Mouse (Mus musculus): Measurements from ENCODE around the gene Thoc2. TPM values are rescaled to one million over a fixed set of nuclear protein-coding genes. Genes with fewer than 3 reads are reported as not detected.

Gene Thoc2
- total RNA-seq, 2 experiments from 2014 or later, result 59.4 to 62.9 TPM

GRCm38 (mm10) chrX:41837823-41838222 is 82.7 kb downstream of the Thoc2 start:
- DNase-seq (ENCODE audit: low spot score in 2 of 2), result no peak
- TF ChIP-seq CTCF (conservative IDR thresholded peaks at IDR 0.05), result no peak
- H3K27ac ChIP-seq, result no peak overlapping the region
- H3K4me3 ChIP-seq, result no peak overlapping the region

- TF ChIP-seq CTCF (conservative IDR thresholded peaks at IDR 0.05), result no peak
- no peak overlapping the region for H3K4me3 ChIP-seq
- no peak for DNase-seq (ENCODE audit: low spot score in 2 of 2)
- no peak overlapping the region for H3K27ac ChIP-seq
Observed at GRCm38 (mm10) chrX:41805592-41805991, 114.9 kb downstream of the Thoc2 start.

DNA sequence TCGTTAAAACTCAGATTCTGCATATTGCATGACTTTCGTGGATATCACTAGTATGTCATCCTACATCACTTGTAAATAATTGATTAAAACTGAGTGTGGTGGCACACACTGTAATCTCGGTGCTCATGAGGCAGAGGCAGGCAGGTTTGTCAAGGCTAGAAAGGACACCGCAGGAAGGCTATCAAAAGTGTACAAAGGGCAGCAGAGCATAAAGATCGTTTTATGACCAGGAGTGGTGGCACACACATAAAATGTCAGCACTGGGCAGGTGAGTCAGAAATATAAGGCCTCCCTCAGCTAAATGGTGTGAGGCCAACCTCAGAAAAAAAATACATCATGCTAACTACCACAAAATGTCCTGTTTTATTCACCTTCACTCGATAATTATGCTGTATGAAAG is 127.2 kb downstream of the Thoc2 start:
- DNase-seq (ENCODE audit: low spot score in 2 of 2), result no peak
- no peak for TF ChIP-seq CTCF (conservative IDR thresholded peaks at IDR 0.05)
- H3K27ac ChIP-seq, result no peak overlapping the region
- no peak overlapping the region for H3K4me3 ChIP-seq

Small RNA genes within 50 kb of the gene (microRNA-seq; reads per million reads assigned to microRNA genes)
- 0 reads per million in 2 experiments for gene Gm44490

Other genes starting within 250 kb of the Thoc2 start
- gene Xiap, start 139.0 kb upstream of the Thoc2 start, total RNA-seq (2021), result 10 to 100 TPM; 46.1 to 51.7 TPM
- gene Stag2, start 228.6 kb upstream of the Thoc2 start, total RNA-seq (2021), result 10 to 100 TPM; 49.6 to 53.4 TPM